Mouse (Mus musculus): ENCODE measurements around the gene Fcer1g. TPM values are rescaled to one million over a fixed set of nuclear protein-coding genes. Genes with fewer than 3 reads are reported as not detected.

Fcer1g gene
- total and polyA plus RNA-seq, 3 experiments, result 0.08 to 0.71 TPM; not detected in 1

GRCm38 (mm10) chr1:171204249-171204644 lies 29.9 kb downstream of the Fcer1g start:
- DNase-seq (ENCODE audit: low spot score) (no peak), ATAC-seq (ENCODE audit: extremely low read depth, insufficient number of reproducible peaks, low FRiP score, poor library complexity, severe bottlenecking) (no peak)
- Histone ChIP-seq H3K4me1 (ENCODE audit: insufficient read depth, low read depth, low read length) (no peaks in the 10 kb centered on the region), H3K9me3 (replicated peaks) (0 out of 2 replicates have a peak, but pooled peaks cover 3% of the 10 kb centered on the region), H3K36me3 (replicated peaks) (no peaks in the 10 kb centered on the region), H3K27me3 (ENCODE audit: insufficient read depth, low read length) (peaks cover 17% of the 10 kb centered on the region), H3K4me3 (ENCODE audit: low read depth, low read length) (no peak overlapping the region)
- TF ChIP-seq TAL1 (conservative IDR thresholded peaks at IDR 0.05; ENCODE audit: low read depth, low read length), result no peak
- TF ChIP-seq POLR2AphosphoS5 (IDR thresholded peaks at IDR 0.05; ENCODE audit: insufficient replicate concordance, low read depth, low read length), result no peak
- no peak for TF ChIP-seq GATA2 (IDR thresholded peaks at IDR 0.05; ENCODE audit: borderline replicate concordance, low read depth, low read length)
- no peak for TF ChIP-seq CTCF (IDR thresholded peaks at IDR 0.05; ENCODE audit: low read depth, low read length)
- no peak for TF ChIP-seq GATA1 (IDR thresholded peaks at IDR 0.05; ENCODE audit: borderline replicate concordance, low read length)

GRCm38 (mm10) chr1:171203471-171204248 lies 30.5 kb downstream of the Fcer1g start:
- no peaks in the 10 kb centered on the region for H3K4me1 ChIP-seq (ENCODE audit: insufficient read depth, low read depth, low read length)

DNA sequence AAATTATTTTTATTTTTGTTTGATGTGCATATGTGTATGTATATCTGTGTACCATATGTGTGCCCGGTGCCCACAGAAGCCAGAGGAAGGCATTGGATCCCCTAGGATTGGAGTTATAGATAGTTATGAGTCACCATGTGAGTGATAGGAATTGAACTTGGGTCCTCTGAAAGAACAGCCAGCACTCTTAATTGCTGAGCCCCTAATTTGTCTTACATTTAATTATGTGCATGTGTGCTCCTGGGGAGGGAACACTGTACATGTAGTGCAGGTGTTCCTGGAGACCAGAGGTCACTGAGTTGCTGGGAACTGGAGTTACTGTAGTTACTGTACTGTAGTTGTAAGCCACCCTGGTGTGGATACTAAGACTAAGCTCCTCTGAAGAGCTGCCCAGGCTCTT lies 33.4 kb downstream of the Fcer1g start:
- Histone ChIP-seq H3K4me1 (ENCODE audit: insufficient read depth, low read depth, low read length) (peaks cover 4% of the 10 kb centered on the region; the same call in 1 of the 2 replicates), H3K9me3 (replicated peaks) (no peaks in the 10 kb centered on the region), H3K4me3 (ENCODE audit: low read depth, low read length) (no peak overlapping the region), H3K27me3 (ENCODE audit: insufficient read depth, low read length) (peaks cover 11% of the 10 kb centered on the region), H3K36me3 (replicated peaks) (no peaks in the 10 kb centered on the region)
- TF ChIP-seq POLR2AphosphoS5 (IDR thresholded peaks at IDR 0.05; ENCODE audit: insufficient replicate concordance, low read depth, low read length), result no peak
- no peak for TF ChIP-seq TAL1 (conservative IDR thresholded peaks at IDR 0.05; ENCODE audit: low read depth, low read length)
- TF ChIP-seq GATA1 (IDR thresholded peaks at IDR 0.05; ENCODE audit: borderline replicate concordance, low read length), result no peak
- no peak for TF ChIP-seq GATA2 (IDR thresholded peaks at IDR 0.05; ENCODE audit: borderline replicate concordance, low read depth, low read length)
- no peak for TF ChIP-seq CTCF (IDR thresholded peaks at IDR 0.05; ENCODE audit: low read depth, low read length)
- ATAC-seq (ENCODE audit: extremely low read depth, insufficient number of reproducible peaks, low FRiP score, poor library complexity, severe bottlenecking) (no peak), DNase-seq (ENCODE audit: low spot score) (no peak)

More at GRCm38 (mm10) chr1:171203471-171204248, 30.5 kb downstream of the Fcer1g start:
- H3K36me3 ChIP-seq (replicated peaks), result no peaks in the 10 kb centered on the region
- no peak for DNase-seq (ENCODE audit: low spot score)
- no peak overlapping the region for H3K4me3 ChIP-seq (ENCODE audit: low read depth, low read length)
- no peak for TF ChIP-seq CTCF (IDR thresholded peaks at IDR 0.05; ENCODE audit: low read depth, low read length)
- TF ChIP-seq TAL1 (conservative IDR thresholded peaks at IDR 0.05; ENCODE audit: low read depth, low read length), result no peak
- no peak for ATAC-seq (ENCODE audit: extremely low read depth, insufficient number of reproducible peaks, low FRiP score, poor library complexity, severe bottlenecking)
- peaks cover 15% of the 10 kb centered on the region for H3K27me3 ChIP-seq (ENCODE audit: insufficient read depth, low read length)
- H3K9me3 ChIP-seq (replicated peaks), result 0 out of 2 replicates have a peak, but pooled peaks cover 3% of the 10 kb centered on the region

GRCm38 (mm10) chr1:171199532-171199931 lies 34.6 kb downstream of the Fcer1g start:
- DNase-seq (ENCODE audit: low spot score) (no peak), ATAC-seq (ENCODE audit: extremely low read depth, insufficient number of reproducible peaks, low FRiP score, poor library complexity, severe bottlenecking) (no peak)
- Histone ChIP-seq H3K9me3 (replicated peaks) (no peaks in the 10 kb centered on the region), H3K4me1 (ENCODE audit: insufficient read depth, low read depth, low read length) (peaks cover 4% of the 10 kb centered on the region; the same call in 1 of the 2 replicates), H3K4me3 (ENCODE audit: low read depth, low read length) (no peak overlapping the region), H3K36me3 (replicated peaks) (no peaks in the 10 kb centered on the region), H3K27me3 (ENCODE audit: insufficient read depth, low read length) (peaks cover 19% of the 10 kb centered on the region)
- TF ChIP-seq CTCF (IDR thresholded peaks at IDR 0.05; ENCODE audit: low read depth, low read length) (no peak), GATA2 (IDR thresholded peaks at IDR 0.05; ENCODE audit: borderline replicate concordance, low read depth, low read length) (no peak), TAL1 (conservative IDR thresholded peaks at IDR 0.05; ENCODE audit: low read depth, low read length) (no peak)

- peaks cover 4% of the 10 kb centered on the region; the same call in 1 of the 2 replicates for H3K4me1 ChIP-seq (ENCODE audit: insufficient read depth, low read depth, low read length)
- H3K9me3 ChIP-seq (replicated peaks), result no peaks in the 10 kb centered on the region
- ATAC-seq (ENCODE audit: extremely low read depth, insufficient number of reproducible peaks, low FRiP score, poor library complexity, severe bottlenecking), result no peak
- no peak for DNase-seq (ENCODE audit: low spot score)
- no peak for TF ChIP-seq GATA1 (IDR thresholded peaks at IDR 0.05; ENCODE audit: borderline replicate concordance, low read length)
- H3K27me3 ChIP-seq (ENCODE audit: insufficient read depth, low read length), result peaks cover 32% of the 10 kb centered on the region
- no peaks in the 10 kb centered on the region for H3K36me3 ChIP-seq (replicated peaks)
- no peak within 1 kb of the TSS for H3K4me3 ChIP-seq (ENCODE audit: low read depth, low read length)
Measured at GRCm38 (mm10) chr1:171195887-171196397, 38.2 kb downstream of the Fcer1g start, which contains the start of gene Pcp4l1. Gene Pcp4l1 (minus strand): TSS chr1:171196268.

DNA sequence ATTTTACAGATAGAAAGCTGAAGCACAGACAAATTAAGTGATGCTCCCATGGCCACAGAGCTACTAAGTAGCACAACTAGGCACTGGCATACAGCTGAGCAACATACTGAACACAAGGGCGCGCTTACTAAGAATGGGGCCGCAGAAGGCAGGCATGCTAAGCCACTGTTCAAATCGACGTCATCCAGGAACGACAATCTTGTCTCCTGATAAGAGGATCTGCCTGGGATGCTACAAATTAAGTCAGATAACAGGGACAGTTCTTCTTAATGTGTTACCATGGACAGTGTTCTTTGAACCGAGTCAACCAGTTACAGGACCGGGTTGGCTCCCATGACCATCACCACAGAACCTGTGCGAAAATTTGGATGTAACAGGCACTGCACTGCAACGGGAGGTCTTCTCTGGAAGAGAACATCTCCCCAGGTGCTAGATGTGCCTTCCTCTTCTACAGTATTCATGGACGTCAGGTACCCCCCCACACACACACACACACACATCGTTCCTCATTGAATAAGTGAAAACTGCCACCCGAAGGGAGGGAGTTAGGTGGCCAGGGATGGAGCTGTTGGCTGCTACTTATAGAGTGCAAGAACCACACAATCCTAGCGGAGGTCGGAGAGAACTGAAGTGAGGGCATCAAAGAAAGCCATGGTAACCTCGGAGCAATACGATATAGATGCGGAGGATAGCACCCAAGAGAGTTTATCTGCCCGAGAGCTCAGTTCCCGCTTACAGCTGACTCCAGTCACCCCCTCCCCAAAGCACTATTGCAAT lies 38.9 kb downstream of the Fcer1g start:
- peaks cover 37% of the 10 kb centered on the region for H3K27me3 ChIP-seq (ENCODE audit: insufficient read depth, low read length)
- no peak overlapping the region for H3K4me3 ChIP-seq (ENCODE audit: low read depth, low read length)
- H3K4me1 ChIP-seq (ENCODE audit: insufficient read depth, low read depth, low read length), result peaks cover 4% of the 10 kb centered on the region; the same call in 1 of the 2 replicates
- ATAC-seq (ENCODE audit: extremely low read depth, insufficient number of reproducible peaks, low FRiP score, poor library complexity, severe bottlenecking) (no peak), DNase-seq (ENCODE audit: low spot score) (no peak)
- H3K36me3 ChIP-seq (replicated peaks), result no peaks in the 10 kb centered on the region
- TF ChIP-seq GATA2 (IDR thresholded peaks at IDR 0.05; ENCODE audit: borderline replicate concordance, low read depth, low read length) (no peak), CTCF (IDR thresholded peaks at IDR 0.05; ENCODE audit: low read depth, low read length) (no peak), TAL1 (conservative IDR thresholded peaks at IDR 0.05; ENCODE audit: low read depth, low read length) (no peak), GATA1 (IDR thresholded peaks at IDR 0.05; ENCODE audit: borderline replicate concordance, low read length) (no peak), POLR2AphosphoS5 (IDR thresholded peaks at IDR 0.05; ENCODE audit: insufficient replicate concordance, low read depth, low read length) (no peak)
- H3K9me3 ChIP-seq (replicated peaks), result no peaks in the 10 kb centered on the region

Measured in G1E (cell line).